Mouse (Mus musculus) small intestine, adult 2 months (tissue): ENCODE measurements around the gene Tmem209. TPM values are rescaled to one million over a fixed set of nuclear protein-coding genes. Genes with fewer than 3 reads are reported as not detected.

ENCODE experiments used
- H3K27ac ChIP-seq: fragments of 200-500 bp; 2 replicates; pipeline ENCODE4 v1.5.1; 2012; ENCODE audit warnings: low read depth, low read length, control low read depth, inconsistent platforms; ENCODE audit not compliant: insufficient read depth
- H3K27me3 ChIP-seq: fragments of 200-500 bp; 2 replicates; pipeline ENCODE4 v1.6.1; 2012; ENCODE audit warnings: mild to moderate bottlenecking, moderate library complexity, low read length, inconsistent platforms; ENCODE audit not compliant: control insufficient read depth, insufficient read depth
- H3K36me3 ChIP-seq: fragments of 200-500 bp; 2 replicates; pipeline ENCODE4 v1.6.1; 2012; ENCODE audit warnings: mild to moderate bottlenecking, low read length, control low read depth, inconsistent platforms; ENCODE audit not compliant: control insufficient read depth, insufficient read depth
- H3K4me1 ChIP-seq: fragments of 200-500 bp; 2 replicates; pipeline ENCODE4 v1.6.1; 2012; ENCODE audit warnings: low read length, inconsistent platforms, mixed read lengths; ENCODE audit not compliant: control insufficient read depth, insufficient read depth, insufficient read length
- H3K4me3 ChIP-seq: fragments of 200-500 bp; 2 replicates; pipeline ENCODE4 v1.5.1; 2012; ENCODE audit warnings: low read depth, mild to moderate bottlenecking, control low read depth, inconsistent platforms, low read length, moderate library complexity
- CTCF ChIP-seq: fragments of 200-500 bp; IDR thresholded peaks from 2 replicates; pipeline ENCODE4 v1.5.1; 2012; ENCODE audit warnings: low read depth, mild to moderate bottlenecking, control low read depth, inconsistent platforms, low read length, moderate library complexity, mixed read lengths; ENCODE audit not compliant: insufficient replicate concordance, insufficient read length; ENCODE audit errors: extremely low read depth
- POLR2A ChIP-seq: fragments of 200-500 bp; IDR thresholded peaks from 2 replicates; pipeline ENCODE4 v1.6.1; 2012; ENCODE audit warnings: low read depth, mild to moderate bottlenecking, control low read depth, inconsistent platforms, low read length, moderate library complexity
- WGBS: fragments of 180-500 bp; shearing (Covaris S2); methylation state at CpG from one replicate; pipeline ENCODE4 v1.1.7; 2018; 5-methylcytosine and 5-hydroxymethylcytosine counted together
- polyA plus RNA-seq: library from polyadenylated mRNA; depleted of rRNA; stranded (reverse); fragments of >200 nt; gene quantifications from 2 replicates; pipeline ENCODE4 v1.2.3, GENCODE M21; 2012

Tmem209 gene
- polyA plus RNA-seq, 1 experiment = 11.4 TPM

DNA sequence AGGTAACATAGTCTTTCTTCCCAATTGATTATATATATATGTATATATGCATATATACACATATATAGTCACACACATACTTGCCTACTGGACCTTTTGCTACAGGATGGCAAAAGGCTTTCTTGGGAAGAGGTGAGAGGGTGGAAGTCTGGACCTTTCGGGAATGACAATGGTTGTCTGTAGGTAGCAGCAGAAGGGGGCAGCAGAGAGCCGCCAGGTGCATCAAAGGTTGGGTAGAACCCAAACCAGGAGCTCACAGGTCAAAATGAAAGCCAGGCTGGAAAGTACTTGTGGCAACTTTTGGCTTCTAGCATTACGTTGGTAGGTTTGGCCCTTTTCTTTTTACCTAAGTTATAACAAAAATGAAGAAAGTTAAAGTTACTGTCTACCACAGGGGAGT is 25.8 kb upstream of the Tmem209 start:
- H3K27ac ChIP-seq = no peak overlapping the region
- no peak overlapping the region for H3K4me3 ChIP-seq
- no peaks in the 10 kb centered on the region for H3K36me3 ChIP-seq
- H3K27me3 ChIP-seq = no peaks in the 10 kb centered on the region
- no peaks in the 10 kb centered on the region for H3K4me1 ChIP-seq
- WGBS = 25% methylated on average over 3 of the region's 3 CpGs
- TF ChIP-seq POLR2A (no peak), CTCF (peak; percentile 85; the same call in 1 of the 2 replicates)

DNA sequence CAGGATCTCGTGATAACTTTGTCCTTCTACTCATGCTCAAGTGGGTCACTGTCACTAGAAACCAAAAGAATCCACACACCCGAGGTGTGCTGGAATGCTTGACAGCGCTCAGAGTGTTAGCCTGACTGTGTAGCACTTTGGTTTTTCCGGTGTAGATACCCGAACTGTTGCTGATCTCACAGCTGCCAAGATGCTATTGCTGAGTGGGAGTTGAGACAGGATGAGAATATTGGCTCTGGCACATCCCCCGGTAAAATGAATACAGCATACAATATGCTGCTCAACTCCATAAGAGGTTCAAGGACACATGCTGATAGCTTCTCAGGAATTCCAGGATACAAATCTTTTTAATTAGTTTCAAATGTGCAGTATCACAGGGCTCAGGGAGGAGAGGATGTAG is 19.2 kb upstream of the Tmem209 start:
- Histone ChIP-seq H3K27ac (no peak overlapping the region), H3K4me1 (no peaks in the 10 kb centered on the region), H3K36me3 (no peaks in the 10 kb centered on the region), H3K4me3 (no peak overlapping the region), H3K27me3 (no peaks in the 10 kb centered on the region; the same call in 1 of the 2 replicates)
- TF ChIP-seq POLR2A (no peak), CTCF (no peak)
- 72% methylated on average over 6 of the region's 6 CpGs for WGBS

DNA sequence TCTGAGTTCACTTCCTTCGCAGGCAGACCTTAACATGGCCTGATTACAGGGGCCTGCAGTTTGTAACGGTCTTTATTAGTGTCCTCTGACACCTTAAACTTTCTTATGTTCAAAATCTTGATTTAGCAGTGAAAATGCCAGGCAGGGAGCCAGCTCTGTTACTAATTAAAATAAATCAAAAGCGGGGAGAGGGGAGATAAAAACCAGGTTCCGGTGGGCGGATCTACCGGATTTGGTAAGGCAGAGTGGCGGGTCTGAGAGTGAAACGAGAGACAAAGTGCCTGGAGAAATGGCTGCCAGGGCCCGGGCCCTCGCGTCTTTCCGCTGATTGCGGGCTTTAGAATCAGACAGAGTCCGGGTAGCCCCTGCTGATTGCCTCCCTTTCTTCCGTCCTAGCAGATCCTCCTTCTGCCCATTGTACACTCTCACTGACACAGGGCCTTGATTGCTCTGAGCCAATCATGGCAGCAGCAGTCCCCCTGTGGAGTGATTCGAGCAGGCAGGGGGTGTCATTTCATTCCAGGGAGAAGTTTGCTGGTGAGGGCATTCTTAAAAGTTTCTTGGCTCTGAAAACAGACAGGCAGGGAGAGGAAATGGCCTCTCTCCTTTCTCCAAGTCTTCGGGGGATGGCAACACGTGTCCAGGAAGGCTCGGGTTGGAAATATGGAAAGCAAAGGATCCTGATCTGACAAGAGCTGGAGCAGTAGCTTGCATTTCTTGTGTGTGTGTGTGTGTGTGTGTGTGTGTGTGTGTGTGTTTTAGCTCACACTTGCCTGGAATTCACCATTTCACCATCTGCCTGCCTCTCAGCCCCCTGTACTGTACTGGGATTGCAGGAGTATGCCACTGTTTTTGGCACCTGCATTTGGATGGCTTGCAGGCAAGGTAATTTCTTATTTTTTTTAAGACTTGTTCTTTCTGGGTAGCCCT is 17.3 kb upstream of the Tmem209 start:
- TF ChIP-seq CTCF (no peak), POLR2A (no peak)
- Histone ChIP-seq H3K4me1 (no peaks in the 10 kb centered on the region), H3K4me3 (no peak overlapping the region), H3K36me3 (no peaks in the 10 kb centered on the region), H3K27ac (no peak overlapping the region), H3K27me3 (no peaks in the 10 kb centered on the region; the same call in 1 of the 2 replicates)
- WGBS = 57% methylated on average over 19 of the region's 19 CpGs

DNA sequence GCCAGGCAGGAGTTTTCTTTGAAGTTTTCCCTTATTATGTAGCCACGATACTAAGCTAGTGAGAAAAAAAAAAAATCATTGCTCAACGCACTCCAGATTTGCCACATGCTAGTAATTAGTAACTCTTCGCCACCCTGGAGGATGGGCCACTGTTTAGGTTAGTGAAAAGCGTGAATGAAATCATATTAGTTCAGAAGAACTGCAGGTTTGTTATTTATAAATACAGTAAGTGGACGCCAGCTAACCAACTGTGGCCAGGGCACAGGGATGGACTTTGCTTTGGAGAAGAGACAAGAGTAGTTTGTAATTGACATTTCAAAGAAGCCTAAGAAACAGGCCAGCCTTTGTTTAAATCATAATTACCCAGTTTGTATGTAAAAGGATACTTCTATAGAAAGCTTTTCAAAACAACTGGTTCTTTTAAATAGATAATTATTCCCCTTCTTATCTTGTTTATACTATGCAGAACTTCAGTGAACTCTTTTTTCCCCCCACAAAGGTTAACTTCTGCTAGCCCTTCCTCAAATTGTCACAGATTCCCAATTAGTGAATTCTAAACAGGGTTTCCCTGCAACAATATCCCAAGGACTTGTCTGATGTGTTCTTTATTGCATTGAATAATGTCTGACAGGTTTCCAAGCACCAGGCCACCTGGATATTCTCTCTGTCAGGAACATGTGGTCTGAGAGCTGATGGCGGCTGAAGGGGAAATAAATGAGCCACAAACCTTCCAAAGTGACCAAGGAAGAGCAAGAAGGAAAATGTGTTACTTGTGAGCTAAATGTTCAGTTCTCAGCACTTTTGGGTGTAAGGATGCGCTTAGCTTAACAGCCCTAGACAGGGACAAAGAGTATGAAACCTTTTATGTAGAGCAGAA is 16.1 kb upstream of the Tmem209 start:
- Histone ChIP-seq H3K27me3 (no peaks in the 10 kb centered on the region; the same call in 1 of the 2 replicates), H3K27ac (no peak overlapping the region), H3K4me1 (no peaks in the 10 kb centered on the region), H3K4me3 (no peak overlapping the region), H3K36me3 (no peaks in the 10 kb centered on the region)
- WGBS = 74% methylated on average over 7 of the region's 7 CpGs
- no peak for TF ChIP-seq POLR2A
- no peak for TF ChIP-seq CTCF

DNA sequence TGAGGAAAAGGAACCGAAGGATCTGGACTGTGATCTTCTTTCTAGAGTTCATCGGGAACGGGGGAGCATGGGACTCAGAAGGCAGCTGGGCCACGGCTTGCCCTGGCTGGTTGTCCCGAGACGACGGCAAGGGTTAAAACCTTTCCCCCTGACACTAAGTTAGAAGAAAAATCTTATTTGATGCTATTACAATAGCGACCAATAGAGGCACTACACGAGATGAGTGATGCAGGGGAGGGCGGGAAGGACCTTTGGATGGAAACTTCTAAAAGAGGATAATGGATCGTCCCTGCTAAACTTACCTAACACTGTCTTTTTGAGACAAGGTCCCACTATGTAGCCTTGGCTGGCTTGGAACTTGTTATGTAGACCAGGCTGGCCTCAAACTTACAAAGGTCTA is 10.8 kb upstream of the Tmem209 start:
- Histone ChIP-seq H3K4me1 (no peaks in the 10 kb centered on the region), H3K36me3 (no peaks in the 10 kb centered on the region), H3K27ac (no peak overlapping the region), H3K4me3 (no peak overlapping the region), H3K27me3 (no peaks in the 10 kb centered on the region; the same call in 1 of the 2 replicates)
- 57% methylated on average over 11 of the region's 11 CpGs for WGBS
- no peak for TF ChIP-seq POLR2A
- no peak for TF ChIP-seq CTCF

DNA sequence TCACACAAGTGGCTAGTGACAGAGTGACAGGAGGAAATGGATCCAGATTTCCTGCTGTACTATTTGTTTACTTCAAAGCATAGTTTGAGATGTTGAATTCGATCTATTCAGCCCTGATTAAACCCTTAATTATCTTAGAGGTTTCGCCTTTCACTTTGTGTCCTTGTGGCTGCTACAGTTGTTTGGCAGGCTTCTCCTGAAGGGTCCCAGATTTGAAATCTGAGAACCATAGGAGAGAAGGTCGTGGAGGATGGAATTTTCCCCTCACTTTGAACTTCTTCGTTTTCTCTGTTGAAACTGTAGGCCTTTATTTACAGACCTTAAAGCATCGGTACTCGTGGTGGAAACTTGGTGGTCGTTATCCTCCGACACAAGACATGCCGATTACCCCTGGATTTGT is 4.7 kb upstream of the Tmem209 start:
- WGBS = 47% methylated on average over 9 of the region's 9 CpGs
- Histone ChIP-seq H3K27me3 (no peaks in the 10 kb centered on the region), H3K36me3 (no peaks in the 10 kb centered on the region), H3K4me3 (no peak overlapping the region), H3K27ac (no peak overlapping the region), H3K4me1 (peaks cover 3% of the 10 kb centered on the region; the same call in 1 of the 2 replicates)
- no peak for TF ChIP-seq POLR2A
- no peak for TF ChIP-seq CTCF

DNA sequence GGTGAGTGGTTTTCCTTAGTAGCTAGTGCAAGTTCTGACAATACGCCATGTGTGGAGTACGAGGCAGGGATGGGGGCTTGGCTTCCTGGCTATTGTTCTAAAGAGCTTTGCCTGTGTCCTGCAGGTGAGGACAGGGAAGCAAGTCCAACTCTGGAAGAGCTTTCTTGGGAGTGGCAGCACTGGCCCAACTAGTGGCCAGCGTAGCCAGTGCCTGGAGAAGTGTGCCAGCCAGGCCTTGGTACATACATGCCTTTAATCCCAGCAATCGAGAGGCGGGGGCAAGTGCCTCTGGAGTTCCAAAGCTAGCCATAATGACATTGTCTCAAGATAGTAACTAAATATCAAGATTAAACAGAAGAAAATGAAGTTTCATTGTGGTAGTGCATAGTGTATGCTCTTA is 708 bp upstream of the Tmem209 start:
- no peak overlapping the region for H3K27ac ChIP-seq
- H3K27me3 ChIP-seq = no peaks in the 10 kb centered on the region
- WGBS = 76% methylated on average over 5 of the region's 5 CpGs
- H3K4me3 ChIP-seq = no peak overlapping the region
- no peak for TF ChIP-seq POLR2A
- no peak for TF ChIP-seq CTCF
- peaks cover 3% of the 10 kb centered on the region; the same call in 1 of the 2 replicates for H3K4me1 ChIP-seq
- H3K36me3 ChIP-seq = peaks cover 7% of the 10 kb centered on the region
